Mouse (Mus musculus) liver, embryonic 14.5 days (tissue): ENCODE results near the gene Agap1. TPM values are rescaled to one million over a fixed set of nuclear protein-coding genes. Genes with fewer than 3 reads are reported as not detected.

Experiments used
- ATAC-seq: fragments of 200-750 bp; cut with Nextera tagmentation; 2 replicates; pipeline ENCODE4 v1.8.0; 2017; ENCODE audit warnings: moderate number of reproducible peaks, mild to moderate bottlenecking, moderate library complexity; ENCODE audit not compliant: insufficient read depth
- DNase-seq, 3 experiments: peaks; one replicate each; pipeline ENCODE4 v3.0.0-alpha.2; 2012 to 2013; ENCODE audit warnings: low read depth in 3 of 3, low spot score in 3 of 3
- H3K27ac ChIP-seq: fragments of 300-500 bp; sonication (generic); 2 replicates; pipeline ENCODE4 v1.5.1; 2014; ENCODE audit warnings: moderate library complexity, mild to moderate bottlenecking, control low read depth, inconsistent platforms
- H3K27me3 ChIP-seq: fragments of 300-500 bp; sonication (generic); 2 replicates; pipeline ENCODE4 v1.6.1; 2014; ENCODE audit warnings: mild to moderate bottlenecking, low read length, moderate library complexity; ENCODE audit not compliant: control insufficient read depth, insufficient read depth
- H3K36me3 ChIP-seq: fragments of 300-500 bp; sonication (generic); replicated peaks from 2 replicates; pipeline ENCODE4 v1.6.1; 2014; ENCODE audit warnings: low read depth; ENCODE audit not compliant: control insufficient read depth, insufficient read depth
- H3K4me1 ChIP-seq, 2 experiments: fragments of 200-500 bp in 1 of 2; fragments of 300-500 bp in 1 of 2; sonication (generic) in 1 of 2; replicated peaks; 2 replicates each; pipeline ENCODE4 v1.6.1; 2012 to 2014; ENCODE audit warnings: antibody characterized with exemption in 1 of 2, inconsistent platforms in 1 of 2, low read length in 1 of 2; ENCODE audit not compliant: control insufficient read depth in 2 of 2, insufficient read depth in 2 of 2
- H3K4me2 ChIP-seq: fragments of 300-500 bp; sonication (generic); 2 replicates; pipeline ENCODE4 v1.6.1; 2014; ENCODE audit warnings: low read depth, mild to moderate bottlenecking, control low read depth, moderate library complexity
- H3K4me3 ChIP-seq, 2 experiments: fragments of 200-500 bp in 1 of 2; fragments of 300-500 bp in 1 of 2; sonication (generic) in 1 of 2; 2 replicates each; pipeline ENCODE4 v1.5.1; 2012 to 2014; ENCODE audit warnings: low read depth in 2 of 2, low read length in 2 of 2, mild to moderate bottlenecking in 2 of 2, control low read depth in 1 of 2, inconsistent platforms in 1 of 2, moderate library complexity in 1 of 2; ENCODE audit not compliant: insufficient read depth in 1 of 2
- H3K9ac ChIP-seq: fragments of 300-500 bp; sonication (generic); replicated peaks from 2 replicates; pipeline ENCODE4 v1.6.1; 2014; ENCODE audit warnings: mild to moderate bottlenecking, control low read depth, moderate library complexity
- H3K9me3 ChIP-seq: fragments of 300-500 bp; sonication (generic); 2 replicates; pipeline ENCODE4 v1.6.1; 2016; ENCODE audit warnings: low read length, mixed read lengths; ENCODE audit not compliant: control insufficient read depth
- CTCF ChIP-seq: IDR thresholded peaks from 2 replicates; pipeline ENCODE4 v1.5.1; 2016; ENCODE audit warnings: antibody characterized with exemption, low read depth, control low read depth
- EP300 ChIP-seq: IDR thresholded peaks from 2 replicates; pipeline ENCODE4 v1.6.1; 2016; ENCODE audit warnings: antibody characterized with exemption, low read depth
- WGBS: fragments of 180-500 bp; shearing (Covaris S2); extraction: QIAGEN DNeasy Blood & Tissue Kit; methylation state at CpG from one replicate; pipeline ENCODE4 v1.1.7; 2014; ENCODE audit not compliant: insufficient replicate concordance; 5-methylcytosine and 5-hydroxymethylcytosine counted together
- polyA plus RNA-seq, 2 experiments: library from polyadenylated mRNA; depleted of rRNA in 1 of 2; stranded (reverse) in 1 of 2; unstranded in 1 of 2; fragments of >200 nt; fragmentation: Nextera tagmentation in 1 of 2; extraction: Ambion mirVana in 1 of 2; gene quantifications; 2 replicates each; pipeline versions ENCODE4 v1.2.1 to v1.2.3; 2012 to 2014

The Agap1 gene
- polyA plus RNA-seq, 2 experiments, result 1.1 TPM

GRCm38 (mm10) chr1:89619963-89620362, 165.4 kb downstream of the Agap1 start:
- TF ChIP-seq EP300 (no peak), CTCF (no peak)
- H3K9ac ChIP-seq, result no peak overlapping the region
- no peak for ATAC-seq
- no peaks in the 10 kb centered on the region for H3K27me3 ChIP-seq
- no peaks in the 10 kb centered on the region for H3K4me1 ChIP-seq
- H3K4me2 ChIP-seq, result no peak overlapping the region
- H3K27ac ChIP-seq, result no peak overlapping the region
- H3K4me3 ChIP-seq, result no peak overlapping the region
- WGBS, result 54% methylated on average over 2 of the region's 2 CpGs
- no peak for DNase-seq
- H3K36me3 ChIP-seq, result no peaks in the 10 kb centered on the region
- no peaks in the 10 kb centered on the region for H3K9me3 ChIP-seq

- 44% methylated on average over 8 of the region's 8 CpGs for WGBS
Observed at GRCm38 (mm10) chr1:89621014-89621791, 166.6 kb downstream of the Agap1 start.

GRCm38 (mm10) chr1:89621952-89622351, 167.3 kb downstream of the Agap1 start:
- Histone ChIP-seq H3K4me3 (no peak overlapping the region), H3K9me3 (no peaks in the 10 kb centered on the region), H3K36me3 (no peaks in the 10 kb centered on the region), H3K27me3 (no peaks in the 10 kb centered on the region), H3K4me2 (no peak overlapping the region), H3K4me1 (no peaks in the 10 kb centered on the region), H3K9ac (no peak overlapping the region), H3K27ac (no peak overlapping the region)
- no peak for DNase-seq
- 61% methylated on average over 8 of the region's 8 CpGs for WGBS
- ATAC-seq, result no peak
- TF ChIP-seq EP300 (no peak), CTCF (no peak)

More at GRCm38 (mm10) chr1:89621014-89621791, 166.6 kb downstream of the Agap1 start:
- H3K4me1 ChIP-seq, result no peaks in the 10 kb centered on the region
- ATAC-seq (no peak), DNase-seq (no peak)
- H3K9ac ChIP-seq, result no peak overlapping the region
- no peaks in the 10 kb centered on the region for H3K9me3 ChIP-seq
- H3K27me3 ChIP-seq, result no peaks in the 10 kb centered on the region
- TF ChIP-seq EP300 (no peak), CTCF (no peak)
- H3K36me3 ChIP-seq, result no peaks in the 10 kb centered on the region
- H3K4me3 ChIP-seq, result no peak overlapping the region
- H3K4me2 ChIP-seq, result no peak overlapping the region
- H3K27ac ChIP-seq, result no peak overlapping the region

GRCm38 (mm10) chr1:89622801-89623200, 168.2 kb downstream of the Agap1 start:
- TF ChIP-seq CTCF (no peak), EP300 (no peak)
- H3K27ac ChIP-seq, result no peak overlapping the region
- 69% methylated on average over 7 of the region's 7 CpGs for WGBS

GRCm38 (mm10) chr1:89625312-89625711, 170.7 kb downstream of the Agap1 start:
- no peak for ATAC-seq

More at GRCm38 (mm10) chr1:89622801-89623200, 168.2 kb downstream of the Agap1 start:
- H3K4me3 ChIP-seq, result no peak overlapping the region
- no peaks in the 10 kb centered on the region for H3K9me3 ChIP-seq
- DNase-seq (no peak), ATAC-seq (no peak)
- H3K4me2 ChIP-seq, result no peak overlapping the region
- H3K4me1 ChIP-seq, result no peaks in the 10 kb centered on the region
- H3K27me3 ChIP-seq, result no peaks in the 10 kb centered on the region
- no peaks in the 10 kb centered on the region for H3K36me3 ChIP-seq
- no peak overlapping the region for H3K9ac ChIP-seq

More at GRCm38 (mm10) chr1:89625312-89625711, 170.7 kb downstream of the Agap1 start:
- H3K4me1 ChIP-seq, result no peaks in the 10 kb centered on the region
- H3K27me3 ChIP-seq, result no peaks in the 10 kb centered on the region
- TF ChIP-seq EP300, result no peak
- no peak for TF ChIP-seq CTCF
- DNase-seq, result no peak
- no peak overlapping the region for H3K9ac ChIP-seq
- no peaks in the 10 kb centered on the region for H3K36me3 ChIP-seq
- H3K9me3 ChIP-seq, result no peaks in the 10 kb centered on the region
- H3K4me3 ChIP-seq, result no peak overlapping the region
- H3K4me2 ChIP-seq, result no peak overlapping the region
- WGBS, result 55% methylated on average over 4 of the region's 4 CpGs
- no peak overlapping the region for H3K27ac ChIP-seq
